Mouse (Mus musculus) testis, adult 2 months (tissue): ENCODE measurements around the gene Gtpbp2.

ENCODE experiments used
- CTCF ChIP-seq: fragments of 200-500 bp; IDR thresholded peaks from 2 replicates; pipeline ENCODE4 v1.5.1; 2012; ENCODE audit warnings: low read depth, mild to moderate bottlenecking, inconsistent platforms, low read length, moderate library complexity; ENCODE audit not compliant: control insufficient read depth, insufficient read depth, insufficient replicate concordance
- POLR2A ChIP-seq: fragments of 200-500 bp; IDR thresholded peaks from 2 replicates; pipeline ENCODE4 v1.6.1; 2012; ENCODE audit warnings: low read depth, mild to moderate bottlenecking, inconsistent platforms, low read length, moderate library complexity; ENCODE audit not compliant: control insufficient read depth

GRCm38 (mm10) chr17:46170538-46170937 lies 9.7 kb downstream of the Gtpbp2 start:
- TF ChIP-seq POLR2A = no peak
- TF ChIP-seq CTCF = no peak; the same call in 1 of the 2 replicates
